Mouse (Mus musculus): ENCODE measurements around the gene Atg7.

DNA sequence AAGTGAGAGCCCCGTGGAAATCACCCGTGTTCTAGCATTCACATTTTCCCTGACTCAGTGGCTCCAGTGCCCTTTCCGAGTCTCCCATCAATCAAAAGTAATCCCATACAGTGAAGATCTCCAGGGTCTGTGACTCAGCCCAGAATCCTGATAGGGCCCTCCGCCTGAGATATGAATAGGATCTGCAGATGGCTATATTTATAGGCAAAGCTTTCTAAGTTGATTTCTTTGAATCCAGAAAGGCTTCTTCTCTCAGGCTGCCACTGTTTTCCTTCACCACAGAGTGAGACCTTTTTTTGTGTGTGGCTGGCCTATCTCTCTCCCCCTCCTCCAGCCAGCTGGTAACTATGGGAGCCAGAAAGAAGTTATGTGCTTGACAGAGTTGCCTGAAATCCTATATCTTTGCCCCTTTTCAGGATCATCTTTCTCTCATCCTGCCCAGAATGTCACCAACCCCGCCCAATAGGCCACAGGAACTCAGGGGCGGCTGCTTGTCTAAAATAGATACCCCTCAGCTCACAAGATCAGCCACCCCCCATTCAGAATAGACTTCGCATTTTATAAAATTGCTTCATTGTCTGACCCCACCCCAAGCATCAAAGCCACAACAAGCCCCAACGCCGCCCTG, 190.3 kb downstream of the Atg7 start:
- no peak for TF ChIP-seq CTCF (IDR thresholded peaks at IDR 0.05; ENCODE audit: control insufficient read depth, insufficient read depth, insufficient read length)
- TF ChIP-seq MYOG (IDR thresholded peaks at IDR 0.05; ENCODE audit: control insufficient read depth, extremely low read depth, insufficient read length), result no peak
- no peak for TF ChIP-seq USF1 (IDR thresholded peaks at IDR 0.05; ENCODE audit: low read depth)
- no peak for TF ChIP-seq CEBPB (IDR thresholded peaks at IDR 0.05; ENCODE audit: low read depth)
- TF ChIP-seq MAX (IDR thresholded peaks at IDR 0.05), result no peak

All from C2C12 (cell line).